Mouse (Mus musculus) skeletal muscle tissue, postnatal 0 days (tissue): Measurements from ENCODE around the gene Gmeb1. TPM values are rescaled to one million over a fixed set of nuclear protein-coding genes. Genes with fewer than 3 reads are reported as not detected.

Experiments
- microRNA-seq, 2 experiments: library from miRNA; unstranded; fragments of <30 nt; microRNA quantifications; one replicate each; pipeline ENCODE4; 2016
- polyA plus RNA-seq: library from polyadenylated mRNA; unstranded; fragments of >200 nt; fragmentation: Nextera tagmentation; extraction: Ambion mirVana; gene quantifications from 2 replicates; pipeline ENCODE4 v1.2.1, GENCODE M21; 2015

Gmeb1 gene
- 13.6 and 14.6 TPM in 2 replicates for polyA plus RNA-seq

DNA sequence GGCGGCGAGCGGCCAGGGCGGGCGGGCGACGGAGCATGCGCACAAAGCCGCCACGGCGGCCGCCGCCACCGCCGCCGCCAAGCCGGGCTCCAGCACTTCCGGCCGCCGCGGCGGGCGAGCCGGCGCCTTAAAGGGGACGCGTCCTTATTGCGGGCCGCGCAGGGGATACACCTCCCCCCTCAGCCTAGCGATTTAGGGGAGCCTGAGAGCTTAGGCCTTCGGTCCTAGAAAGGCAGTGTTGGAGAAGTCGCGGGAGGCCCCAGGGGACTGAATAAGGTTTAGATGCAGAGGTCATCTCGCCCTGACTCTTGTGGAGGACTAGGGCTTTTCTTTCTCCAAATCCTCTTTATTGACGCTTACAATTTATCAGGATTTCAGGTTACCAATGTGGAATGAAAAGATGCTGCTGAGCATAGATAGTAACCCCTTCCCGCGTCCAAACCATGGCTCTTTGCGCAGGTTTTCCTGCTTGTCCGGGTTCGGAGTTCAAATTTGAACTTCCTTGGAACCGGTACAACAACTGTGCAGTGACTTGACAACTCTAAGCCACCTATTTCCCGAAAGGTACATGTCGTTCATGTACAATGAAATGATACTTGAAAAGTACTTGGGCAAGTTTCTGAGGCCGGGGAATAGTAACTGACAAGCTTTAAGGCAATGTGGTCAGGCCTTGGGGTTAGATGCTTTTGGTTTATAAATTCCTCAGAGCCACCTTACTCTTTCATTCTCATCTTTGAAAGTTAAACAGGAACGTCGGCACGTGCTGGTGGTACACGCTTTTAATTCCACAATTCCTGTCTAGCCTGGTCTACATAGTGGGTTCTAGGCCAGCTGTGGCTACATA lies at the start of gene Gmeb1:
Gmeb1 (minus strand) TSS at position 89 of the 844 bp plus-strand sequence.

DNA sequence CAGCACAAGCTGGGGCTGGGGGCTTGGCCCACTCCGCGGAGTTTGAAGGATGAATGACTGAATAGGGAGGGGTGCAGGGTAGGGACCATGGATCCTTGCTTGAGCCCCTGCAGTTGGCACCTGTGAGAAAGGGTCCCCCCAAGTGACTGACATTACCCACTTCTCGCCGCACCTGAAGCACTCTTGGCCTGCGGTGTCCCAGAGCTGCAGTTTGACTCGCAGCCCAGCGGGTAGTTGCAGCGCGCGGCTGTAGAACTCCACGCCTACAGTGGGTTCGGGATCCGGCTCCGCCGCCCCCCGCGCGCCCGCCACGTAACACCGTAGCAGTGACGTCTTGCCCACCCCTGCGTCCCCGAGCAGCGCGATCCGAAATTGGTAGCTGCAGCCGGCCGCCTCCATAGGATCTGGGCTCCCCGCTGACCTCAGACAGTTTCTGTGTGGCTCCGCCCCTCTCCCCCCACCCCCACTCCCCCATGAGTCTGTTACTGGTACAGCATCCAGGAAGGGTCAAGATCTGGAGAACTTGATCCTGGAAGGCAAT lies 41.6 kb upstream of the Gmeb1 start, which contains the start of gene Rab42:
Rab42 (minus strand) TSS at position 447 of the 541 bp plus-strand sequence.

DNA sequence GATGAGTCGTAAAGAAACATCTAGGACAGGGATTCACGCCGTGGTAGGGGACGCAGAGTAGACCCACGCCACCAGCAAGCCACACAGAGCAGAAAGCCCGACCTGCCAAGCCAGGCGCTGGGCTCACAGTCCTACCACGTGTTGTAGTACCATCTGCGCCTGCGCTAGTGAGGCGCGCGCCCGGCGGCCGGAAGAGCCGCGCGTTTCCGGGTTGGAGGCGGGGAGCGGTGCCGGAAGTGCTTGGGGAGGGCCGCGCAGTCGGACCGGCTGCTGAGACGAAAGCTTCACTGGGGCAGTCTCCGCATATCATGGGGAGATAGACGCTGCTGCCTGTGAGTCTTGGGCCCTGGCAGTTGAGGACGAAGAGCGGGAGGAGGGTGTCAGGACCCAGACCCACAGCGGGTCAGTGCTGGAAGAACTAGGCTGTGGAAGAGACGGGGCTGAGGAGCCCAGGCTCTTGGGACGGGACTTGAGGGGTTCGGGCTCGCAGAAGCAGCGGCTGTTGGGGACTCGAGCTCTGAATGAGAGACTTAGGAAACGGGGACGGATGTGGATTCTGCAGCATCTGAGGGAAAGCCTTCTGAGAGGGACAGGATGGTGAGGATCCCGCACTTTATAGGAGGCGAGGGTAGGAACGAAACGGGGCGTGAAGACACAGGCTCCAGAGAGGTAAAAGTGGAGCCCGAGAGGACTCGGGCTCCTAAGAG lies 12.9 kb upstream of the Gmeb1 start, which contains the start of gene Taf12:
Taf12 (plus strand) TSS at position 220 of the 707 bp plus-strand sequence.

DNA sequence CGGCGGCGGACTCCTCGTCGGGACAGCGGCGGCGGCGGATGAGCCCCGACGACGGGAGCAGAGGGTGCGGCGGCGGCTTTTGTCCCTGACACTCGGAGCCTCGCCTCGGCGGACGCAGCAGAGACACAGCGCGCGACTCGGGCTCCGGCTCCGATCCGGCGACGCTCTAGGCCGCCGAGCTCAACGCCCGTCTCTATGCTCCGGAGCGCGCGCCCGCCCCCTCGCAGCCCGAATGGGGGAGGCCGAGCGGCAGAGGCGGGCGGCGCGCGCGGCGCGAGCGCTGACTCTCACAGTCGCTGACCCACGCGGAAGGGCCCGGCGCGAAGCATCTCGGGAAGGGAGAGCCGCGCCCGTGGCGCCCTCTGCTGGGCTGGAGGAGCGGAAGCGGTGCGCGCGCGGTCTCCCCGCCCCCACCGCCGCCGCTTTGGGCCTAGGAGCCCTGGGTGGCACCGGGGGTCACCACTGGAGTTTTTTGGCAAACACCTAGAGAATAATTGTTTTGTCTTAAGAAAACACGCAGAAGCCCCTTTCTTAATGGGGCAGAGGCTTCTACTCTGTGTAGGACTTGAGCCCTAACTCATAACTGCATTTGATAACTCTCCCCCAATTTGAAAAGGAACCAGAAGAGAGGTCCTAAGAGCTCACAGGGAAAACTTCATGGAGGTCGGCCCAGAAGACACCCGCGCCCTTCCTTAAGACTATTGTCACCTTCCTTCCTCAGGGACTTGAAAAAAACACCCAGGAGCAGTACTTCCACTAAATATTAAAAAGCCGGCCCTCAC lies 49.3 kb downstream of the Gmeb1 start, which contains the start of gene Ythdf2:
Ythdf2 (minus strand) TSS at position 351 of the 782 bp plus-strand sequence.

Small RNA genes lying within 50 kb of the gene (microRNA-seq; reads per million reads assigned to microRNA genes)
- gene Gm22033: 0 reads per million in 2 experiments

Other genes starting within 250 kb of the Gmeb1 start
- 0.16 TPM in 1 of 2 replicates, not detected in the other for gene Gm10300, start 186.9 kb downstream of the Gmeb1 start, polyA plus RNA-seq
- gene Epb41, start 186.3 kb downstream of the Gmeb1 start, polyA plus RNA-seq: 8.5 and 11.2 TPM in 2 replicates
- 0.04 and 0.07 TPM in 2 replicates for gene Oprd1, start 117.1 kb downstream of the Gmeb1 start, polyA plus RNA-seq
- gene Ythdf2, start 49.3 kb downstream of the Gmeb1 start, polyA plus RNA-seq: 43.1 and 43.5 TPM in 2 replicates
- 31.2 and 34.5 TPM in 2 replicates for gene Taf12, start 12.8 kb upstream of the Gmeb1 start, polyA plus RNA-seq
- gene Rab42, start 41.8 kb upstream of the Gmeb1 start, polyA plus RNA-seq: 1.4 and 1.8 TPM in 2 replicates
- 35.2 and 40.5 TPM in 2 replicates for gene Trnau1ap, start 67.9 kb upstream of the Gmeb1 start, polyA plus RNA-seq
- 20.3 and 21.6 TPM in 2 replicates for gene Rcc1, start 92.0 kb upstream of the Gmeb1 start, polyA plus RNA-seq
- 6.8 and 7.3 TPM in 2 replicates for gene Phactr4, start 160.9 kb upstream of the Gmeb1 start, polyA plus RNA-seq
- 8.7 and 8.8 TPM in 2 replicates for gene Med18, start 202.3 kb upstream of the Gmeb1 start, polyA plus RNA-seq
- 1.9 and 4.3 TPM in 2 replicates for gene Sesn2, start 248.9 kb upstream of the Gmeb1 start, polyA plus RNA-seq